Mouse (Mus musculus) brain, embryonic 14.5 days (tissue): Measurements from ENCODE around the gene Ddx1.

Experiments
- CTCF ChIP-seq: fragments of 200-500 bp; IDR thresholded peaks from 2 replicates; pipeline ENCODE4 v1.5.1; 2012; ENCODE audit warnings: inconsistent platforms, mild to moderate bottlenecking, moderate library complexity, borderline replicate concordance; ENCODE audit not compliant: insufficient read depth, insufficient read length; ENCODE audit errors: extremely low read depth
- POLR2A ChIP-seq: fragments of 200-500 bp; IDR thresholded peaks from 2 replicates; pipeline ENCODE4 v1.6.1; 2012; ENCODE audit warnings: mild to moderate bottlenecking, inconsistent platforms, borderline replicate concordance; ENCODE audit not compliant: poor library complexity, insufficient read depth, insufficient read length, severe bottlenecking; ENCODE audit errors: extremely low read depth

DNA sequence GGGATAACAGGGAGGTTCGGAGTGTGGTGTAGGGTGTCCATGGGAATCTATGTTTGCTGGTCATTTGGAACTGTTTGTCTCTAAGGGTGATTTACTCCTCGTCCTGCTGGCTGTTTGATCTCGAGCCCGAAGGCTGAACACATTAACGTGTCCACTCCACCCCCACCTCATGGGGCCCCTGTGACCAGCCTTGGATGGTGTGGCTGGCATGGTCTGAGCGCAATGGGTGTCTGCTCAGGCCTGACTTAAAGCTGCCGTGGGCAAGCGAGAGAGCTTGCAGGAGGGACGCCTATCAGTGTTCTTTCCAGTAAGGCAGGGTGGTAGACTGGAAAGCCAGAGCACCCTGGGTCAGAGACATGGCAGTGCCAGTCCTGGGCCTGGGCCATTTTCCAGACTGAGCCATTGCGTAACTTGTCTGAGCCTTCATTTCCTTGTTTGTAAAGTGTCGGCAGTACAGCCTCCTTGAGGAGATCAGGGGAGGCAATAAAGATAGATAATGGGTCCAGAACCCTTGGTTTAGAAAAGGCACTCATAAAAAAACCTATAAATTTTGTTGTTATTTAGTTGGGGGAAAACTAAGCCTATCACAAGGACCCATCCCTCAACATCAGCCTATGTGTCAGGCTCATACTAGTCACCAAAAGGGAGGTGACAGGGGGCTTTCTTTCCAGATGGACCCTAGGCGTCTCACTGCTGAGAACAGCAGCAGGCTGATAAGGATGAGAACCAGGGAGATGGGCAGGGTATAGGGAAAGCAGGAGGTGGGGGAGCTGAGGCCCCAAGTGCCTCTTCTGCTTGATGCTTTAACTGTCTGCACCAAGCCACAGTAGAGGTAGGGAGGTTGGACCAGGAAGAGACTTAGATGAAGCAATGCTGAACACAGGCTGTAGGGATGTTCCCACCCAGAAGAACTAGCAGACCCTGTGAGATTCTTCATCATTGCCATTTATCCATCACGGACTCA is 49.4 kb downstream of the Ddx1 start:
- TF ChIP-seq CTCF (no peak), POLR2A (no peak)
